Mouse (Mus musculus) small intestine, adult 10 weeks (tissue): ENCODE measurements around the gene Gnat3. TPM values are rescaled to one million over a fixed set of nuclear protein-coding genes. Genes with fewer than 3 reads are reported as not detected.

Source experiments
- polyA plus RNA-seq: library from polyadenylated mRNA; stranded (reverse); fragments of 350-450 nt; fragmentation: Illumina TruSeq; extraction: RNeasy Lipid Tissue Mini Kit (QIAGEN cat#74804); gene quantifications from one replicate; pipeline ENCODE4 v1.2.3, GENCODE M21; 2014; ENCODE audit warnings: low replicate concordance

Gnat3 gene
- 0.41 TPM for polyA plus RNA-seq

DNA sequence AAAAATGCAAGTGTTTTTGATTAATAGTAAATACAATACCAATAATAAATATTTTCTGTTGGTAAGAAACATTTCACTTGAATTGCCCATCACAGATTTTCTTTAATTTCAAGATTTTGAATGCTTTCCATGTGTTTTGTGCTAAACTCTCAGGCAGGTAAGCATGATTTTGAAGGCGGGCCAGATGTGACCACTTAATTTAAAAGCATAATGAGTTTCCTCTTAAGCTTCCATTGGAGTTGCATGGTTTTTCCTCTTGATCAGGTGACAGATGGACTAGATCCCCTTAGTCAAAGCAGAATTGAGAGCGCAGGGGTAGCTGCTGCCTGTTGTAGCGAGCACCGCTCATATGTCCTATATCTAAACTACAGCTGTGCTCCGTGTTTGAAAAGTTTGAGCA lies at the start of gene Gnat3:
Gnat3 (plus strand) TSS at position 301 of the 400 bp plus-strand sequence.

Other genes starting within 250 kb of the Gnat3 start
- 540 TPM for gene Cd36, start 73.7 kb upstream of the Gnat3 start, polyA plus RNA-seq